Mouse (Mus musculus) E14TG2a.4 (cell line): ENCODE data around the gene Smg5.

Experiments used
- H3K27me3 ChIP-seq: 2 replicates; pipeline ENCODE4 v1.6.1; 2014; ENCODE audit warnings: low read length, control low read depth; ENCODE audit not compliant: insufficient read depth
- H3K36me3 ChIP-seq: 2 replicates; pipeline ENCODE4 v1.6.1; 2014; ENCODE audit warnings: low read length, control low read depth; ENCODE audit not compliant: insufficient read depth
- H3K4me1 ChIP-seq: replicated peaks from 2 replicates; pipeline ENCODE4 v1.6.1; 2014; ENCODE audit warnings: low read depth, low read length, control low read depth
- H3K4me3 ChIP-seq: replicated peaks from 2 replicates; pipeline ENCODE4 v1.5.1; 2014; ENCODE audit warnings: mild to moderate bottlenecking, low read length
- H3K9me3 ChIP-seq: 2 replicates; pipeline ENCODE4 v1.6.1; 2014; ENCODE audit warnings: low read length, control low read depth
- CTCF ChIP-seq: conservative IDR thresholded peaks from 2 replicates; pipeline ENCODE4 v1.5.1; 2014; ENCODE audit warnings: low read length
- NANOG ChIP-seq: IDR thresholded peaks from 2 replicates; pipeline ENCODE4 v1.6.1; 2014; ENCODE audit warnings: borderline replicate concordance, low read length, mixed read lengths
- POU5F1 ChIP-seq: IDR thresholded peaks from 2 replicates; pipeline ENCODE4 v1.6.1; 2014; ENCODE audit warnings: low read length, borderline replicate concordance

Smg5 gene

GRCm38 (mm10) chr3:88409741-88410644 lies 73.9 kb downstream of the Smg5 start, which contains the start of gene Pmf1:
TSS of gene Pmf1 (minus strand) at chr3:88410331.
- peaks cover 64% of the 10 kb centered on the region for H3K36me3 ChIP-seq
- peak within 1 kb of the TSS; percentile 86 for H3K4me3 ChIP-seq
- H3K4me1 ChIP-seq, result peaks cover 65% of the 10 kb centered on the region
- no peaks in the 10 kb centered on the region for H3K9me3 ChIP-seq
- TF ChIP-seq NANOG, result no peak
- no peak for TF ChIP-seq CTCF
- no peak for TF ChIP-seq POU5F1
- H3K27me3 ChIP-seq, result no peaks in the 10 kb centered on the region

- H3K4me3 ChIP-seq, result peak overlapping the region; percentile 86
- peaks cover 67% of the 10 kb centered on the region for H3K36me3 ChIP-seq
- no peak for TF ChIP-seq CTCF
- no peak for TF ChIP-seq POU5F1
- no peak for TF ChIP-seq NANOG
- H3K9me3 ChIP-seq, result no peaks in the 10 kb centered on the region
- H3K4me1 ChIP-seq, result peaks cover 71% of the 10 kb centered on the region
- no peaks in the 10 kb centered on the region for H3K27me3 ChIP-seq
These were observed 74.6 kb downstream of the Smg5 start for GRCm38 (mm10) chr3:88410645-88411031.

- H3K4me3 ChIP-seq, result no peak overlapping the region
- H3K9me3 ChIP-seq, result no peaks in the 10 kb centered on the region
- TF ChIP-seq CTCF, result no peak
- TF ChIP-seq NANOG, result no peak
- TF ChIP-seq POU5F1, result no peak
- H3K36me3 ChIP-seq, result peaks cover 72% of the 10 kb centered on the region
- H3K27me3 ChIP-seq, result no peaks in the 10 kb centered on the region
- H3K4me1 ChIP-seq, result peaks cover 71% of the 10 kb centered on the region
These were observed 75.6 kb downstream of the Smg5 start for GRCm38 (mm10) chr3:88411681-88412080.
